Mouse (Mus musculus) heart, embryonic 16.5 days (tissue): ENCODE measurements around the gene Cenpu. TPM values are rescaled to one million over a fixed set of nuclear protein-coding genes. Genes with fewer than 3 reads are reported as not detected.
A peak's percentile ranks its signal among the peaks of the same experiment; 100 is the strongest.

Experiments used
- ATAC-seq: fragments of 200-750 bp; cut with Nextera tagmentation; replicated peaks from 2 replicates; pipeline ENCODE4 v1.8.0; 2017; ENCODE audit warnings: moderate number of reproducible peaks; ENCODE audit not compliant: insufficient read depth, low FRiP score; ENCODE audit errors: extremely low read depth
- H3K27ac ChIP-seq: fragments of 300-500 bp; sonication (generic); 2 replicates; pipeline ENCODE4 v1.5.1; 2014; ENCODE audit warnings: mild to moderate bottlenecking, low read length, control low read depth, moderate library complexity
- H3K27me3 ChIP-seq: fragments of 300-500 bp; sonication (generic); 2 replicates; pipeline ENCODE4 v1.6.1; 2014; ENCODE audit warnings: low read length, mixed read lengths; ENCODE audit not compliant: control insufficient read depth, insufficient read depth
- H3K36me3 ChIP-seq: fragments of 300-500 bp; sonication (generic); 2 replicates; pipeline ENCODE4 v1.6.1; 2014; ENCODE audit not compliant: control insufficient read depth, insufficient read depth
- H3K4me1 ChIP-seq: fragments of 300-500 bp; sonication (generic); 2 replicates; pipeline ENCODE4 v1.6.1; 2014; ENCODE audit warnings: low read length, mixed read lengths; ENCODE audit not compliant: control insufficient read depth, insufficient read depth
- H3K4me2 ChIP-seq: fragments of 300-500 bp; sonication (generic); 2 replicates; pipeline ENCODE4 v1.6.1; 2014; ENCODE audit warnings: low read depth, mild to moderate bottlenecking, control low read depth, low read length
- H3K4me3 ChIP-seq: fragments of 300-500 bp; sonication (generic); 2 replicates; pipeline ENCODE4 v1.5.1; 2014; ENCODE audit warnings: mild to moderate bottlenecking, control low read depth, low read length
- H3K9ac ChIP-seq: fragments of 300-500 bp; sonication (generic); 2 replicates; pipeline ENCODE4 v1.6.1; 2014; ENCODE audit warnings: low read length, control low read depth
- H3K9me3 ChIP-seq: fragments of 300-500 bp; sonication (generic); replicated peaks from 2 replicates; pipeline ENCODE4 v1.6.1; 2016; ENCODE audit warnings: low read length; ENCODE audit not compliant: control insufficient read depth
- WGBS: fragments of 180-500 bp; shearing (Covaris S2); extraction: QIAGEN DNeasy Blood & Tissue Kit; methylation state at CpG from one replicate; pipeline ENCODE4 v1.1.7; 2014; 5-methylcytosine and 5-hydroxymethylcytosine counted together
- polyA plus RNA-seq: library from polyadenylated mRNA; unstranded; fragments of >200 nt; fragmentation: Nextera tagmentation; extraction: Ambion mirVana; gene quantifications from 2 replicates; pipeline ENCODE4 v1.2.1, GENCODE M21; 2015

The Cenpu gene
- polyA plus RNA-seq, 1 experiment from 2014 or later, result 9.9 TPM

- 73% methylated on average over 3 of the region's 3 CpGs for WGBS
- Histone ChIP-seq H3K4me1 (no peaks in the 10 kb centered on the region), H3K36me3 (no peaks in the 10 kb centered on the region), H3K27ac (no peak overlapping the region), H3K9ac (no peak overlapping the region), H3K27me3 (no peaks in the 10 kb centered on the region), H3K9me3 (no peaks in the 10 kb centered on the region), H3K4me3 (no peak overlapping the region), H3K4me2 (no peak overlapping the region)
- ATAC-seq, result no peak
Measured at GRCm38 (mm10) chr8:46585576-46585975, 33.7 kb downstream of the Cenpu start.

DNA sequence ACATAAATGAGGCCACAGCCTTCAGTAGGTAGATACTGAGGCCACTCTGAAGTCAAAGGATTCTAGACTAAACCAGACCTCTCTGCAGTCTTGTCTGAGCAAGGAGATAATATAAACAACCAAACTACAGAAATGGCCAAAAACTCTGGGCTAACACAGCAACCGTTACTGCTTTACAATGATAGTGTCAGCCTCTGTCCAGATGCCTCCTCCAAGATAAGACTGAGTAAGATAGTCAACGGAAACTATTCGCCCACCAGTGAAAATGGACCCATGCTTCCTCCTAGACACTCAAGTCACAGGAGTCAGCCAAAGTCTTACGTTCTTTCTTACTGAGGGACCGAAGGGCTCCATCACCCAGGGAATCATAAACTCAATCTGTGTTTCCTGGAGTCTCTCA lies 36.1 kb downstream of the Cenpu start:
- WGBS, result 66% methylated on average over 5 of the region's 5 CpGs
- Histone ChIP-seq H3K27ac (no peak overlapping the region), H3K9ac (no peak overlapping the region), H3K36me3 (no peaks in the 10 kb centered on the region), H3K4me3 (no peak overlapping the region), H3K4me2 (no peak overlapping the region), H3K27me3 (no peaks in the 10 kb centered on the region), H3K9me3 (no peaks in the 10 kb centered on the region), H3K4me1 (no peaks in the 10 kb centered on the region)
- no peak for ATAC-seq

DNA sequence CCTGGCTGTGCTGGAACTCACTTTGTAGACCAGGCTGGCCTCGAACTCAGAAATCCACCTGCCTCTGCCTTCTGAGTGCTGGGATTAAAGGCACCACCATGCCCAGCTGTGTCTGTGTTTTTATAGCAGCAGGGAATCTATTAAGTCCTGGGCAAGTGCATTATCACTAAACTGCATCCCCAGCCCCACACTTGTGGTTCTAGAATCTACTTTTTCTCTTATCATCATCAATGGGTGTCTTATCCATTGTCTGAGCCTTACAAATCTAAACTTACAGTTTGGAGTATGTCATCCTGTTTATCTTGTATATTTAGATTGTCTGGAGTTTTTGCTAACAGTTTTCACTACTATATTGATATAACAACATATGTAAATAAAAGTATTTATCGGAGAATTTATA lies 36.8 kb downstream of the Cenpu start:
- H3K9ac ChIP-seq, result no peak overlapping the region
- no peak for ATAC-seq
- WGBS, result 92% methylated on average over 2 of the region's 2 CpGs
- H3K4me2 ChIP-seq, result no peak overlapping the region
- H3K27ac ChIP-seq, result no peak overlapping the region
- H3K4me3 ChIP-seq, result no peak overlapping the region
- no peaks in the 10 kb centered on the region for H3K4me1 ChIP-seq
- no peaks in the 10 kb centered on the region for H3K36me3 ChIP-seq
- H3K27me3 ChIP-seq, result no peaks in the 10 kb centered on the region
- no peaks in the 10 kb centered on the region for H3K9me3 ChIP-seq

- H3K4me1 ChIP-seq, result no peaks in the 10 kb centered on the region
- no peak for ATAC-seq
- no peak overlapping the region for H3K9ac ChIP-seq
- H3K4me2 ChIP-seq, result no peak overlapping the region
- 62% methylated on average over 8 of the region's 8 CpGs for WGBS
- H3K9me3 ChIP-seq, result no peaks in the 10 kb centered on the region
- H3K27me3 ChIP-seq, result no peaks in the 10 kb centered on the region
- no peak overlapping the region for H3K27ac ChIP-seq
- no peak overlapping the region for H3K4me3 ChIP-seq
- 0 out of 2 replicates have a peak, but pooled peaks cover 2% of the 10 kb centered on the region for H3K36me3 ChIP-seq
Measured at GRCm38 (mm10) chr8:46593067-46593466, 41.2 kb downstream of the Cenpu start.

- Histone ChIP-seq H3K9ac (no peak overlapping the region), H3K27ac (no peak overlapping the region), H3K4me3 (no peak overlapping the region), H3K27me3 (no peaks in the 10 kb centered on the region), H3K4me2 (no peak overlapping the region), H3K36me3 (0 out of 2 replicates have a peak, but pooled peaks cover 2% of the 10 kb centered on the region), H3K4me1 (no peaks in the 10 kb centered on the region), H3K9me3 (no peaks in the 10 kb centered on the region)
- peak; percentile 60; the same call in 1 of the 2 replicates for ATAC-seq
- WGBS, result 53% methylated on average over 2 of the region's 2 CpGs
Measured at GRCm38 (mm10) chr8:46593772-46594171, 41.9 kb downstream of the Cenpu start.

DNA sequence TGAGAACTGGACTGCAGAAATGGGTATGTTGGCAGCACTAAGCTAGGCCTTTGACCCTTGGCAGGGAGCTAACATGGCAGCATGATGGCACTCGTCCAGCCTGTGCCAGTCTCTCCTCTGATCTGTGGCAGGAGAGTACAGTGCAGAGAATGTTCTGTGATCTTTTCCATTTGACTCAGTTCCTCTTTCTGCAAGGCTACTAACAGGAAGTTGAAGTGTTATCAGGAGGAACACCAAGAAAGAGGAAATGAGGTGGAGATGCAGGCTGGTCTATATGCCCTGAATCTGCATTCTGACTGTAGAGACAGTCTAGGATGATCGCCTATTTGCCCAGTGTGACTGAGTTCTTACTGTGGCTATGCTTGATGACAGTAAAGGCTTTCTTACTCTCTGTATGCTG lies 43.8 kb downstream of the Cenpu start:
- Histone ChIP-seq H3K36me3 (0 out of 2 replicates have a peak, but pooled peaks cover 2% of the 10 kb centered on the region), H3K9me3 (no peaks in the 10 kb centered on the region), H3K27me3 (no peaks in the 10 kb centered on the region), H3K4me2 (no peak overlapping the region), H3K27ac (no peak overlapping the region), H3K9ac (no peak overlapping the region), H3K4me3 (no peak overlapping the region), H3K4me1 (peaks cover 4% of the 10 kb centered on the region; the same call in 1 of the 2 replicates)
- ATAC-seq, result no peak
- 71% methylated on average over 2 of the region's 2 CpGs for WGBS

- no peak for ATAC-seq
- Histone ChIP-seq H3K36me3 (0 out of 2 replicates have a peak, but pooled peaks cover 2% of the 10 kb centered on the region), H3K9me3 (no peaks in the 10 kb centered on the region), H3K4me1 (peaks cover 4% of the 10 kb centered on the region; the same call in 1 of the 2 replicates), H3K4me3 (no peak overlapping the region), H3K27me3 (no peaks in the 10 kb centered on the region), H3K27ac (no peak overlapping the region), H3K4me2 (no peak overlapping the region), H3K9ac (no peak overlapping the region)
- 93% methylated on average over 2 of the region's 2 CpGs for WGBS
Measured at GRCm38 (mm10) chr8:46596530-46596929, 44.7 kb downstream of the Cenpu start.

DNA sequence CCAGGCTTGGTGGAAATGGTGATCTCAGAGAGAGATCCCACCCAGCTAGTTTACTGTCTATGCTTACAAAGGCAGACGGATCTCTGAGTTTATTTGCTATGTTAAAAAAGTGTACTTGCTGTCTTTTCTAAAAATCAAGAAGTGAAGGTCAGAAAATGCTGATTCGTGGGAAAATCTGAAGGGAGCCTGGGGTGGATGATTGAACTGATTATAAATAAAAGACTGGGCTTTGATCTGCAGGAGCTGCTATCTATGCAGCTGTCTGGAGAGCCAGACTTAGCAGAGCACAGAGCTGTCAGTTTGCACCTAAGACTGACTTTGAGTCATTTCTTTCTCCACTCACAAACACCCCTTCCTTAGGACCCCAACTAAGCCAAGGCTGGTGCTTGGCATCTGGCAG lies 45.6 kb downstream of the Cenpu start:
- WGBS, result 68% methylated on average over 2 of the region's 2 CpGs
- Histone ChIP-seq H3K4me2 (no peak overlapping the region), H3K4me1 (peaks cover 4% of the 10 kb centered on the region; the same call in 1 of the 2 replicates), H3K27ac (no peak overlapping the region), H3K27me3 (no peaks in the 10 kb centered on the region), H3K36me3 (0 out of 2 replicates have a peak, but pooled peaks cover 2% of the 10 kb centered on the region), H3K4me3 (no peak overlapping the region), H3K9ac (no peak overlapping the region), H3K9me3 (no peaks in the 10 kb centered on the region)
- ATAC-seq, result no peak

- no peaks in the 10 kb centered on the region for H3K9me3 ChIP-seq
- H3K4me1 ChIP-seq, result peaks cover 4% of the 10 kb centered on the region; the same call in 1 of the 2 replicates
- no peak for ATAC-seq
- no peak overlapping the region for H3K4me3 ChIP-seq
- no peaks in the 10 kb centered on the region for H3K27me3 ChIP-seq
- 0 out of 2 replicates have a peak, but pooled peaks cover 2% of the 10 kb centered on the region for H3K36me3 ChIP-seq
- no peak overlapping the region for H3K4me2 ChIP-seq
- H3K9ac ChIP-seq, result no peak overlapping the region
- WGBS, result 50% methylated on average over 2 of the region's 2 CpGs
- no peak overlapping the region for H3K27ac ChIP-seq
Measured at GRCm38 (mm10) chr8:46598114-46598513, 46.3 kb downstream of the Cenpu start.
